Mouse (Mus musculus): ENCODE measurements at regions not wholly inside any gene's neighbourhood (a gene's known extent, or its start where the extent isn't known, plus 50 kb on each side); places are given as distances from the start of the nearest gene placed in this dataset.

GRCm38 (mm10) chr15:61770721-61771542 lies 848.1 kb upstream of the A1bg start:
- DNase-seq (ENCODE audit: low spot score), result no peak

DNA sequence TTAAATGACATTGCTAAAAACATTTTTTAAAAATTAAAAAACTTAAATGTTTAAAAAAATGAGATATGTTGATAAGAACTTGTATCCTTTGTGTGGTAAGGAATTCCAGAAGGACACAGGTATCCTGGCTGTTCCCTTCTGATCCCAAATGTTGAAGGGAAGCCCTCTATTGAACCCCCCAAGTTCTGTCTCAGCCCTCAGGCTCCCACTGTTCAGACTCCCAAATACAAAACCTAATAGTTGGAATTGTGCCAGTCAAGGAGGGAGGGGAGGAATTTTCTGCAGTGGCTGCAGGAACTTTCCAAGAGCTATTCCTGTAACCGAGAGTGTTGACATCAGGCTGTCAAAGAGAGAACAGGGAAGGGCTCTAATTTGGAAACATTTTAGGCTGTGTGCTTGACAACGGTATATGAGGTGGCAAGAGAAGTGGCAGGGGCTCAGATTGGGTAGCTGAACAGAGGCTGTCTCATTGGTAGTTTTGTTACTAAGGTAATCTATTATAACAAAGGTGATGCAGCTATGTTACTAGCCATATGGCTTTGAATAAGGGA lies 843.8 kb upstream of the A1bg start:
- DNase-seq (ENCODE audit: low spot score), result no peak

DNA sequence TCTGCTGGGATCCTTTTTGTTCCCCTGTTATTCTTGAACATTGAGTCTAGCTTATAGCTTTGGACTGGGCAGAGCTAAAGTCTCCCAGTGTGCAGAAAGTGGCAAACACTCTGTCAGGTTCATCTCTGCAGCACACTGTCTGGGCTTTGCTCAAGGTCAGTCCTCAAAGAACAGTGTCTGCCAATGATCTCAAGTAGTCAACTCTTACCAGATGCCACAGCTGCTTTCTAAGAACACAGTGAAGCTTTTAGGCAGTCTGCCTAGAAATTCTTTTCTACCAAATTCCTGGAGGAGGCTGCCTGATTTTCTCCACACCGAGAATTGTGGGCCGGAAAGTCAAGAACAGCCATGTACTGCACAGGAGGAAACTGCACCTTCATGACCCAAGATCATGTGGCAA lies 831.0 kb upstream of the A1bg start:
- DNase-seq (ENCODE audit: low spot score), result no peak

DNA sequence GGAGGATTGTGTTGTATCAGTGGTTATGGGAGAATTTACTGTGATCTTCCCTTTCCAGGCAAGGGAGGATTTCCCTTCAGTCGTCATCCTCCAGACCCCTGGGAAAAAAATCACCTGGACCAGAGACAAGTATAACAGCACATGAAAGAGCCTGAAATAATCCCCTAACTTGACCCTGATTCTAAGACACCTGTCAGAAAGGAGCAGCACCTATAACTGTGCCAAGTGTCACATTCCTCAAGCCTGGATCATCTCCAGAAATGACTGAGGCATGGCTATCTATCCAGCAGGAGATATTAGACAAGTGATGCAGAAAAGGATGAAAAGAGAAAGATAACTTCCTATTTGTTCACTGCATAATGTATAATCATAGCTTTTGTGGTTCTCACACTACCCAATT lies 800.9 kb upstream of the A1bg start:
- DNase-seq (ENCODE audit: low spot score), result no peak

- DNase-seq (ENCODE audit: low spot score), result no peak
These were observed 795.7 kb upstream of the A1bg start for GRCm38 (mm10) chr15:61718486-61718885.

DNA sequence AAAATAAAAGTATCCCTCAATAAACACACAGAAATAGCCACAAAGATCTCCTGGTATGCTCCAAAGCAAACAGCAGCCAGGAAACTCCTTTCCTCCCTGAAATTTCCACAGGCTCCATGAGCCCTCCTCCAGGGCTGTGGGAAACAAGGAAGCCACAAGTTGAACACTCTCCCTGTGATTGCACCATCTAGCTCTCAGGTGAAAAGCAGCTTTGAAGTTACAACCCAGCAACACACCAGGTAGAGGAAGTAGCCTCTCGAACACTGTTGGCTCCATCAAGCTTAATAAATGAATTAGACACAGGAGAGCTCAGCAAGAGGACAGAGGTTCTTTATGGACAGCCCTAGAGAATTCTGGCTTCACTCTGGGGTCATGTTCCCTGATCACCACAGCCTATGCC lies 794.4 kb upstream of the A1bg start:
- DNase-seq (ENCODE audit: low spot score), result no peak

DNA sequence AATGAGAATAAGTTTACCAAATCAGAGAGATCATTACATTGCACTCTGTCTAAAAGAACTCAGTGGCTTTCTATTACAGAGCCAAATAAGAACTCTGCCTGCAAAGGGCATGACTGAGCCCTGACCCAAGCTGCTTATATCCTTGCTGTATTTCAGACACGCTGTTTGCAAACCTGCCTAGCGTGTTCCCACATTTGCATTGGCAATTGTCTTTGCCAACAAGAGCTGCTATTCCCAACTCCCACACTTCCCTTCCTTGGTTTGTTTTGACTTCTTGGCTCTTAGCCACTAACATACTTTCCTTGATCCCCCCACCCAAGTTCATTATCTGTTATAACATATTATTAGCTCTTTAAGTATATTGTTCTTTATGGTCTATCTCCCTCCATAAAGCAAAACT lies 791.1 kb upstream of the A1bg start:
- no peak for DNase-seq (ENCODE audit: low spot score)

DNA sequence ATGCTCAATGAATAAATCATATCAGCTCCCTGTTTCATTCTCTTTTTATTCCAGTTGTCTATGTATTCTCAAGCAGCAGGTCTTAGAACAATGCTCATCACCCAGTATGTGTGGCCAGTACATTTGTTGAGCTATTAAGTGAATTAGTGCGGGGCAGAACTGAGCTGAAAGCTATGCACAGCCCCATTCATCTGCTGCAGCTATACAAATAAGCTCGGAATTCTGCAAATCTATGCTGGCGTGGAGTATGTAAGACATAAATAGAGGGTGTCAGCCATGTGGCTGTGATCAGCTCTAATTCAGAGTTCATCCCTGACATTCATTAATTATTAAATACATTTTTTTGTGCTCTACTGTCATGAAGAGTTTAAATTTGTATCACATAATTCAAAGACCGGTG lies 786.1 kb upstream of the A1bg start:
- no peak for DNase-seq (ENCODE audit: low spot score)

- DNase-seq (ENCODE audit: low spot score), result peak; percentile 15
These were observed 785.1 kb upstream of the A1bg start for GRCm38 (mm10) chr15:61707952-61708351.

DNA sequence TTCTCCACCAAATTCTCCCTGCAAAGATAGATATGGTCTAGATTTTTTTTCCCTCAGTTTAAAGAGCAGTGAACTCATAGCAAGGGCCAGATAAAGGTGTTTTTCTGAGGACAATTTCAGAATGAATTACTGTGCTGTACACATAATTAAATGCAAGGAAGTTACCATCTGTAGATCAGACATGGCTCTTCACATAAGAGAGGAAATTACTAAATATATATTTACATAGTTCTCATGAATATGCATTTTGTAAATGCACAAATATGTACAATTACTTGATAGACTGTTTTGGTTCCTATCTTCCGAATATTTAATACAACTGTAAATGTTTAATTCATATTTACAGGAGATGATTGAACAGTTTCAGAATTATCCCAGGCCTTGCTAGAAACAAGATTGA lies 769.9 kb upstream of the A1bg start:
- DNase-seq (ENCODE audit: low spot score), result no peak

GRCm38 (mm10) chr15:61690425-61690824 lies 767.6 kb upstream of the A1bg start:
- no peak for DNase-seq (ENCODE audit: low spot score)

DNA sequence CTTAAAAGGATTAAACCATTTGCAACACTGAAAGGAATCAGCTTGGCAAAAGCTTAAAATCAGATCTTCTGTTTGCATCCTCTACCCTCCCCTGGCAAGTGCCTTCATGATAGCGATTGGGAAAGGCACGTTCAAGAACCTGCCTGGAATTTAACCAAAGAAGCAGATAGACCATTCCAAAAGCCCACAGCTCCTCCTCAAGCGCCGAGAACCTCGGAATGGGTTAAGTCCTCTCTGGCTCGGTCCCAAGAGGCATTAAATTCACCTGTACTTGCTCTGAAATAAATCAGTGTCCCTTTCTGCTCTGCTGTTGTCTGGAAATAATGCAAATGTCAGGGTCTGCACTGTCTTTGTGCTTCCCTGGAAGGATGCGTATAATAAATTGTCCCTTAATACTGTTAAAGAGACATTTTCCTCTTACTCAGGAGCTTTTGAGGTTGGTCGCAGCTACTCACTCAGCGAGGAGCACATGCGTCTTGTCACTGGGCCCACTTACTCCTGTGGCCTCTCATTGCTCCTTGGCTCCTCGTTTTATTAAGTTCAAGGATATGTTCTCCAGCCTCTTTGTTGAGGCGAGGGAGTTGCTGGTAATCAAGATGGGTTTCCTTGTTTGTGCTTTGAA lies 767.1 kb upstream of the A1bg start:
- DNase-seq (ENCODE audit: low spot score), result no peak

- no peak for DNase-seq (ENCODE audit: low spot score)
These were observed 760.2 kb upstream of the A1bg start for GRCm38 (mm10) chr15:61682968-61683367.

DNA sequence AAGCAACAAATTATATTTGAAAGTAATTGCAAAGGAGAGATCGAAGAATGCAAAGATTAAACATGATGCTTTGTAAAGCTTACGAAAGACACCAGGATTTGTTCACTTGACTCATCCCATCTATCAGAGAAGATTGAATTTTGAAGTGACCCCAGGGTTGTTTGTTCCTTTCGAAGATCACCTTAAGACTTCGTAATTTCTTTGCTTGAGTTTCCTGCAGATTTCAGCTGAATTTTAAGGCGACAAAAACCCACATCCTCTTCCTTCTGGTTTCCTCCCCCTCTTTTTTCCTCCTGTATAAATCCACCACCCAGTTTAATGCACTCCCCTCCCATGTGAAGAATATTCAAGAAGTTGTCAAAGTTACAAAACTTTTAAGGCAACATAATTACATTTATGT lies 747.7 kb upstream of the A1bg start:
- DNase-seq (ENCODE audit: low spot score), result no peak

DNA sequence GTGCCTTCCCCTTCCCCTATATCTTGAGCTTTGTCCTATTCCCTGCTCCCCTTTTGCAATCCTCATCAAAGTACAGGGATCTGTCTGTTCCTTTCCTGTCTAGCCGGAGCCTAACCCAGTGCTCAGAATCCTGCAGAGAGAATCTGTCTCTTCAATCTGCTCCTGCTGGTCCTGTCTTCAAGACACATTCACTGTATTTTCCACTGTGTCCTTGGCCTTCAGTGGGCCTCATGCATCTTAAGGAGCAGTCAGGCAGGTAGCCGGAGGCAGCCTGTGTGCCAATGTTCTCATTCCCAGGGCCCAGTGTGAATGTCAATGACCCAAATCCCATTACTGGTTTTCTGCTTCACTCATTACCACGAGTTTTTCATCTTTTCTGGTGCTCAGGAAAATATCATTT lies 737.8 kb upstream of the A1bg start:
- no peak for DNase-seq (ENCODE audit: low spot score)

DNA sequence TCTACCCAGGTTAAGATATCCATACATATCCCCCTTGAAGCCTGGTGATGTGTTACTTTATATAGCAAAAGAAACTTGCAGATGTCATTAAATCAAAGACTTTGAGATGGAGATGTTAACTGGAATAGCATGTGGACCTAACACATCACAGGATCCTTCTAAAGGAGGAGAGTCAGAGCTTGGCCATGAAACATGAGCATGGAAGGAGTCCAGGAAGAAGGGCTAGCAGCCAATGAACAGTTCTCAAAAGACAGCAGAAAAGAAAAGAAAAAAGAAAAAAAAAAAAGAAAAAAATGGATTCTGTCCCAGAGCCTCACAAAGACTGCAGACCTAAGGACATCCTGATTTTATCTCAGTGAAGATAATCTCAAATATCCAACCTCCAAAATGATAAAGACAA lies 734.1 kb upstream of the A1bg start:
- no peak for DNase-seq (ENCODE audit: low spot score)

- no peak for DNase-seq (ENCODE audit: low spot score)
These were observed 732.0 kb upstream of the A1bg start for GRCm38 (mm10) chr15:61654846-61655245.

- no peak for DNase-seq (ENCODE audit: low spot score)
These were observed 731.0 kb upstream of the A1bg start for GRCm38 (mm10) chr15:61653853-61654252.

- DNase-seq (ENCODE audit: low spot score), result no peak
These were observed 696.1 kb upstream of the A1bg start for GRCm38 (mm10) chr15:61618638-61619500.

GRCm38 (mm10) chr15:61610662-61611061 lies 687.9 kb upstream of the A1bg start:
- no peak for DNase-seq (ENCODE audit: low spot score)

DNA sequence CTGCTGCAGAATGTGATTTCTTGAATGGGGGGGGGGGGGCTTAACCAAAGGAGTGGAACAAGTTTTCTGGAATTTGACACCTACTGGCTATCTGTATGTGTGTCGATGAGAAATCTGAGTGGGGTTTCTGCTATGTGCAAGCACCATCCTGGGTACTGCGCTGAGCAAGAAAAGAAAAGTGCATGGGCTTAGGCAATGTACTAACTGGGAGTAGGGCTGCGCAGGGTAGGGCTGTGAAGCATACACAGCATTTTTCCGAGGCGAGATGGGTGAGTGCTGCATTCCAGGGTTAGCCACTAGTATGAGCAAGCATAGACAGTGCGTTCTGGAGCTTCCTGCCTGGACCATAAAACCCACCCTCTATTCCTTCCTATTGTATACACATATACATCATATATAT lies 686.8 kb upstream of the A1bg start:
- no peak for DNase-seq (ENCODE audit: low spot score)

DNA sequence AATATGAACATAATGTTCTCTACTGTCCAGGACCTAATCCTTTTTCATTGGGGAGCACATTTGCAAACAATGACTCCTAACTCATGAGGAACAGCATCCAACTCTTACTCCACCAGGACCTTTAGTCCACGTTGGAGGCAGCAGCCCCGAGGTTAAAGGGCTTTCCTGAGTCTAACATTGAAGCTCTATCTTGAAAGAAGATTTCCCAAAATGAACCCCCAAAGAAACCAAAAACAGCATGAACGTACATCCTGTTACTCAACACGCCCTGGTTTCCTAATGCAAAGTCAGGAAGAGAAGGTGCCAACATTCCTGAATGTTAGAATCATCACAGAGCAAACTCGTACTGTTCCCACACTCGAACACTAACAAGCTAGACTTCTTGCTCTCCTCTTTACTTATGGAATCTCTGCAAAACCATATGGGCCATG lies 685.5 kb upstream of the A1bg start:
- DNase-seq (ENCODE audit: low spot score), result no peak

DNA sequence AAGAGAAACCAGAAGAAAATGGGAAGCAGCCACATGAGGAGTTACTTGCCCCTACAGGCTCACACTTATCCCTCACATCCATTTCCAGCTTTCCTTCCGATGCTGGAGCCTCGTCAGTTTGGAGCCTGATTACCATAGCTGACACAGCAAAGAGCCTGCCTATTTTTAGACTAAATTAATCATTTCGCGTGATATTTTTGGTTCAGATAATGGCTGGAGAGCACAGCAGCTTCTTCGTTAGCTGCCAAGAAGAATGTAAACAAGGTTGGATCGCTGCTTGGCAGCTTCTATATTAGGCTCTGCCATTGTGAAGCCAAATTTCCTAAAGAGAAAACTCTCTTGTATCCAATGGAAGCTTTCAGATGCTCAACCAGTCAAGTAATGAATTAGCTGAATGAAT lies 676.9 kb upstream of the A1bg start:
- DNase-seq (ENCODE audit: low spot score), result peak; percentile 3
